Mouse (Mus musculus) effector memory CD4-positive, alpha-beta T cell, adult 7 months (primary cell): ENCODE measurements around the gene Med9. TPM values are rescaled to one million over a fixed set of nuclear protein-coding genes. Genes with fewer than 3 reads are reported as not detected.

Experiments used
- polyA plus RNA-seq: library from polyadenylated mRNA; unstranded; fragments of 100-300 nt; shearing (Covaris generic); gene quantifications from one replicate; pipeline ENCODE4 v1.2.1, GENCODE M21; 2017

Gene Med9
- 7.7 TPM for polyA plus RNA-seq

DNA sequence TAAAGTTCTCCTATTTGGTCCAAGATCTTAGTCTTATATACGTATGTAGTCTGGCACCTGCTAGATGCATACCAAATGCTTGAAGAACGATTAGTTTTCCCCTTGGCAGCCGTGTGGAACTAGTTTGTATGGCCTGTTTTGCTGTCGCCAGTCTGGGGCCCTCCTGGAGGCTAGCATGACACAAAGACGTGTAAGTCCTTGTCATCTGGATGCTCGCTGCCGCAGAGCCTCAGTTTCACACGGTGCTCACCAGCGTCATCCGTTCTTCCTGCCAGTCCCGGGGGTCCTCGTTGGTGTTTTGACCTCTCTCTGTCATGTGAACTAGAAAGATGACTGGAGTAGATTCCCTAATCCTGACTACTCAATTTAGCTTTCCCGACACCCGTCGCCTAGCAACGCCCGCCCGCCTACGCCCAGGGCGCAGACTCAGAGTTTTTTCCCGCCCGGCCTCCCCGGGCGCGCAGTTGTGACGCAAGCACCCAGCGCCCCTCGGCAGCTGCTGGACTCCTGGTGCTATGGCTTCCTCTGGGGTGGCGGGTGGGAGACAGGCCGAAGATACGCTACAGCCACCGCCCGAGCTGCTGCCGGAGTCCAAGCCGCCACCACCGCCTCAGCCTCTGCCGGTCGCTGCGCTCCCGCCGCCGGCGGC is at the start of gene Med9:
Gene Med9 (plus strand): TSS at position 455 of the 649 bp plus-strand sequence.

DNA sequence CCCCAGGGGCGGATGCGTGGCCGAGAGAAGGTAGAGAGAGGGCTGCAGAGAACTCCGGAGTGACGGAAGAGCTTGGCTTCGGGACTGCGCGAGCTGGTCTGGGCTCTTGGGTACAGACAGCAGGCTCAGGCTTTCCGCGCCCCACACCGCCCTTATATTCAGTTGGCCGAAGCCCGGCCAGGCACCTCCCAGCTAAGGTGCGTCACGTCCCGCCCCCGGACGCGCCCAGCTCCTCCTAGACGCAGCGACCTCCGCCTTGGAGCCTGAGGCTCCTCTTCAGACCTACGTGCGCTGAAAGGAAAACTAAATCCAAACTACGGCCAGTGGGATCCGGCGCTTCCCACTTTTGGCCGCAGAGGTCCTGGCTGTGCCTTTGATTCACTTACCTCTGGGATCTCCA is 16.8 kb downstream of the Med9 start, which contains the start of gene Rasd1:
Gene Rasd1 (minus strand): TSS at position 127 of the 400 bp plus-strand sequence.

Other genes starting within 250 kb of the Med9 start
- not detected for gene Pld6, start 160.6 kb upstream of the Med9 start, polyA plus RNA-seq
- 41.1 TPM for gene Flcn, start 138.2 kb upstream of the Med9 start, polyA plus RNA-seq
- gene Nt5m, start 108.8 kb upstream of the Med9 start, polyA plus RNA-seq: 10.1 TPM
- 82.9 TPM for gene Cops3, start 108.4 kb upstream of the Med9 start, polyA plus RNA-seq
- 1.2 TPM for gene Rasd1, start 16.7 kb downstream of the Med9 start, polyA plus RNA-seq
- 2.9 TPM for gene Pemt, start 98.3 kb downstream of the Med9 start, polyA plus RNA-seq
- 9.9 TPM for gene Rai1, start 156.8 kb downstream of the Med9 start, polyA plus RNA-seq